Mouse (Mus musculus) E14TG2a.4 (cell line): ENCODE results near the gene Gsg1l.

ENCODE experiments used
- CTCF ChIP-seq: conservative IDR thresholded peaks from 2 replicates; pipeline ENCODE4 v1.5.1; 2014; ENCODE audit warnings: low read length
- NANOG ChIP-seq: IDR thresholded peaks from 2 replicates; pipeline ENCODE4 v1.6.1; 2014; ENCODE audit warnings: borderline replicate concordance, low read length, mixed read lengths
- POU5F1 ChIP-seq: IDR thresholded peaks from 2 replicates; pipeline ENCODE4 v1.6.1; 2014; ENCODE audit warnings: low read length, borderline replicate concordance

DNA sequence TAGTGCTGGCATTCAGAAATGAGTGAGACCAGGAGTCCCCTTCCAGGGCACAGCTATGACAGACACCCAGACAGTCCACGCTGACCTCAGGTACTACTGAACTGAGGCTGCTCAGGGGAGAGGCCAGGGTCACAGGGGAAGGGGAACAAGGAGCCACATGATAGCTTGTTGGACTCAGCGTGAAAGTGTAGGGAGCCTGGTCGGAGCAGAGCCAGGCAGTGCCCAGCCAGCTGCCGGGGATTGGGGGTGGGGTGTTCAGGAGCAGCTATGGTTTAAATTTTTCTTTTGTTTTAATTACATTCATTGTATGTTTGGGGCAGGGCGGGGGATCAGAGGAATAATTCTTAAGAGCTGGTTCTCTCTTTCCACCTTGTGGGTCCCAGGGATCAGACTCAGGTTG, 253.7 kb downstream of the Gsg1l start:
- TF ChIP-seq CTCF (no peak), NANOG (no peak), POU5F1 (no peak)
